Mouse (Mus musculus): ENCODE measurements around the gene Fhit.
"Not testable (repeated sequence)": the region's sequence is repeated elsewhere in the genome, so short reads cannot be mapped to it uniquely, and the experiment has no call there.

The Fhit gene

DNA sequence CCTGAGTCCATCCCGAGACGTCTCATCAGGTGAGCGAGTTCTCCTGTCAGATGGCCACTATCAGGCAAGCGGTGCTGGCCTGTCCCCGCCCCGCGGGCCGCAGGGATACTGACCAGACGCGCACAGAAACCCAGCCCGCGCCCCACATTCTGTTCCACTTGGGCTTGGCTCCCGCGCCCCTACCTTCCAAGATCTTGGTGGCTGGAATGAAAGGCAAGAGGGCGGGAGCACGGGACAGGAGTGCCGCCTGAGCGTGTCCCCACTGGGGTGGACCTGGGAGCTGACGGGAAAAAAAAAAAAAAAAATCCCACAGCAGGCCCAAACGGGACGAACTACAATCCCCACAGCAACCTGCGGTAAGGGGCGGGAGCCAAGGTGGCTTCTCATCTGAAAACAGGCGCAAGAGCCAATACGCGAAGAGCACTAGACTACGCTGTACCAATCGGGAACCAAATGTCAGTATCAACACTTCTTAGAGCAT lies at the start of gene Fhit:
Gene Fhit, minus strand, starts transcription at position 285 of the 481 bp plus-strand sequence.
- peak; percentile 85 for DNase-seq (ENCODE audit: low read depth)

DNA sequence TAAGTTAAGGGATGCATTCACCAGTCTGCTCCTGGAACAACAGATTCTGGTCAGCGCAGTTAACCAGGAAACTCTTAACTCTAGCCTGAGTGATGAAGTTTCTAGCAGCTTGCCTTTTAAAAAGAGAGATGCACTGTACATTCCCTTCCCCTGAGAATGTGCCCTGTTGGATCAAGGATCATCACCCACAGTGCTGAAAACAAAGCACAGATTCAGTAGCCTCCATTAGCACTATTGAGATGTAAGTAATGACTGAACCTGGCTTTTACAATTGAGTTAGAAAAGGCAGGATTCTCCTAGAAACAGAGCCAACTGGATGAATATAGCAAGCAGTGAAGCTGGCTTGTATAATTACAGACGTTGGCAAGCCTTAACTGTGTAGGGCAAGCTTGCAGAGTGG lies 45.0 kb upstream of the Fhit start:
- no peak for DNase-seq (ENCODE audit: low read depth)

DNA sequence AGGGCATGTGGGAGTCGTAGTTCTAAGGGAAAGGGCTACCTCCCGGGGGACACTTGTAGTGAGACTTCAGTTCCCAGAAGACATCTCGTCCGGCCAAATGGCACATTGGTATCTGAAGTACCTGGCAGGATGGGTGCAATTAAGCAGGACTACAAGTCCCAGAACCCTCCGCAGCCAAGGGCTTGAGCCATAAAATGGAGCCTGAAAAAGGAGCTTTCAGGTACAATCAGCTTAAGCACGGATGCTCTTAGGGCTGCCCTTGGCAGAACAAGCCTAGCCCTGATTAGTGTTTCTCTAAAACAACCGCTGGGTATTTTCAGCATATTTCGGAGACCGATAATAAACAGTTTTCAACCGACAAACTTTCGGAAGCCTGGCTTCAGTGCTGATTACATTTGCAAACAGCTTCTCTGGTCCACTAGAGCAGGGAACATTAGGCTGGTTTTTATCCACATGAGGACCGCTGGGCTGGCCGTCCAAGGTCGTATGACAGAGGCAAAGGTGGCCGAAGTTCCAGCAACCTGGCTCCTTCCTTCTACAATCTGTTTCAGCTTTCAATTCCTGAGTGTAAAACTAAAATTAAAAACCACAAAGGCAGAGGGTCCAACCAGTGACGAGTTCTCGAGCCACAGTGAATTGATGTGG lies 907 bp downstream of the Fhit start:
- peak; percentile 70 for DNase-seq (ENCODE audit: low read depth)

DNA sequence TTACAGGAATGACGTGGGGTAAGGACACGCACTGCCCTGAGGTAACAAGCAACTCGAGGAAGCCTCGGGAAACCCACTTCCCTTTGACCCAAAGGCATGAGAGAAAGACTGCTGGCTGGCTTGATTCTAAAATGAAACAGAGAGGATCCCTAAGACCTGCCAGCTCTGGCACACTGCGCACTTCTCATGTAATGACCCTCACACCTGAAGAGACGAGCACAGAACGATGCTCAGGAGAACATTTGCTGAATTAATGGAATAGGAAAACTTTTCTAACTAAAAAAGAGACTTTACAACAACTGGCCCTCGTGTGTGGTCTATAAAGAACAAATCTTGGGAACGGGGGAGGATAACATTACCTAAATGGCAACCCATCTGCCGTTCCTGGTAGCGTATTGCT lies 2.2 kb downstream of the Fhit start:
- no peak for DNase-seq (ENCODE audit: low read depth)

DNA sequence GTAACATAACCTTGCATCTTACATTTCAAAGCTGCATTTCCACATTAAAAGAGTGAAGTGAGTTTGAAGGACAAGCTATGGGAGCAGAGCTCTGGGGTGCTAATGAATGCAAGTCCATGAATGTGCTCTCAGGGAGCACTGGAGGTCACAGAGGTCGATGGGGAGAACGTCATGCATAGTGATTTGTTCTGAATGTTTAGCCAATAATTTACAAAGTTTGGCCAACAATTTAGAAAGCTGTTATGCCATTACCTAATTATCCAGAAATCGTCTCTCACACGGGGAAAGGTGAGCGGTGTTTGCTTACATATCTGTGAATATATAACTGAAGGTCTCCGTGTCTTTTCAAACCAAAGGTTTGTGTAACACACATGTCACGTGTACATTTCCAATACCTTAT lies 2.8 kb downstream of the Fhit start:
- no peak for DNase-seq (ENCODE audit: low read depth)

DNA sequence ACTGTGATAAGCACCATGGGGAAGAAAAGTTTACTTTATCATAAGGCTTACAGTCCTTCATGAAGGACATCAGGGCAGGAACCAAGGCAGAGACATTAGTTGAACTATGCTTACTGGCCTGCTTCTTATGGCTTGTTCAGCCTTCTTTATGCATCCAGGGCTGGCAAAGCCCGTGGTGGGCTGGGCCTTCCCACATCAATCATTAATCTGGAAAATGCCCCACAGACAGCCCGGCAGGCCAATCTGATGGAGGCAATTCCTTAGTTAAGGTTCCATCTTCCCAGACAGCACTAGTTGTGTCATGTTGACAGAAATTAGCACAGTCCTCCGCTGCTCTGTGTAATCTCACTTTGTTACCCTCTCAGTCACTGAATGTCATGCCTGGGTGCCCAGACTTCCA lies 4.1 kb downstream of the Fhit start:
- no peak for DNase-seq (ENCODE audit: low read depth)

DNA sequence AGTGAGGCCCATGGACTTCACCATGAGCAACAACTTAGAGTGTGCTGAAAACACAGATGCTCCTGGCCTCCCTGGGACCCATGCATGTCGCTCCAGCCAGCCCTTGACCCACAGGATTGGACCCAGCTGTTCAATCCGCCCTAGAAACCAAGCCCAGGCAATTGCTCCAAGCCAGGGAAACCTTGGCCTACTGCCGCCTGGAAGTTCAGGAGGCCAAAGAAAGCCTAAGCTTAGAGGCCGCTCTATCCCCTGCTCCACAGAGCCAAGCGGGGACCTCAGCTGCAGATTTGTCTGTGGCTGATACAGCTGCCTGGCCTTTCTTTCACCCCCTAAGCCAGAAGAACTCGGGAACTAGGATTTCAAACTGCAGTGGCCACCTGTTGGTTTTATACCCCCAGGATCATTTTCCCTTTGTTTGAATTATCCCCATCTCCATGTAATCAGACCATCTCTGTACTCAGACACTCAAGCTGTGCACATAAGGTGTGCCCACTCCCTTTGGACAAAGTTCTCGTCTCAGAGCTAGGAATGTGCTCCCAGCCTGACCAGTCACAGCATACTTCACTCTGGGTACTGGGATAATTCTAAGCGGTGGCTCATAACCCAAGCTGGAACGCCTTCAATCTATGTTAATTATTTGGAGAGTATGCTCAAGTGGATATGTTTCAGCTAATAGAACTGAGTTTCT lies 10.1 kb downstream of the Fhit start:
- no peak for DNase-seq (ENCODE audit: low read depth)

DNA sequence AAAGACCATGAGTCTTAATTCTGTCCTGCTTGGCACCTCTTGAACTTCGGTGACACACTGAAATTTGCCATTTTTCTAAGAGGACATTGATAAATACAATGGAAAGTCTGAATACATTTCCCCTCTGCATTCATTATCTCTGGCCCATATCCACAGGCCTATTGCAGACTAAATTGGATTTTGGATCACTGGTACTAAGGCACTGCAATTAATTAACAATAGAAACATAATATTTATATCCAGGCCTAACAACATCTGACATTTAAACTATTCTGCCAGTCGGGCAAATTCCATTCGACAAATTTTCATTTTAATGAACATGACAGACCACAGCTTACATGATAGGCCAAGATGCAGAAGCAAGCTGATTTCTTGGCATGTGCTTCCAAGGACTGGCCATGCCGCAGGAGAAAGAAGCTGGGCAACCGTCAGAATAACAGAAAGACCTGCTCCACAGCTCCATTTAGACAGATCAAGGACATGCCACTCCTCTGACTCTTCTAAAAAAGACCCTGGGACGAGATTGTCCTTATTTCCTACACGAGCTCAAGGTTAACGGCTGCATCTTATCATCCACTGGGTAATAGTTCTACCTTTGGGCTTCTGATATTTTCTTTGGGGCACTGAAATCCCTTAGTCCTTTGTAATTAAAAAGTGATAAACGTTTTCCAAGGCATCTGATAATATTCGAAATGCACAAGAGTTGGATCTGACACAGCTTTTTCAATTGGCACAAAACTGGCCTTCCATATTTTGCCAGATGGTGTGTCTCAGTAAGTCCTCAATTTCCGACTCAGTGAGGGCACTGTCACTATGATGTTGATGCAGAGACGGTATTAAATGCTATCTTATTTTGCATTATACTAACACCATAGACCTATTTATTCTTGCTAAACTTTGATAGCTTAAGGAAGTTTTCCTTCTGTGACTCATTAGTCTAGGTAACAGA lies 27.8 kb downstream of the Fhit start:
- no peak for DNase-seq (ENCODE audit: low read depth)

DNA sequence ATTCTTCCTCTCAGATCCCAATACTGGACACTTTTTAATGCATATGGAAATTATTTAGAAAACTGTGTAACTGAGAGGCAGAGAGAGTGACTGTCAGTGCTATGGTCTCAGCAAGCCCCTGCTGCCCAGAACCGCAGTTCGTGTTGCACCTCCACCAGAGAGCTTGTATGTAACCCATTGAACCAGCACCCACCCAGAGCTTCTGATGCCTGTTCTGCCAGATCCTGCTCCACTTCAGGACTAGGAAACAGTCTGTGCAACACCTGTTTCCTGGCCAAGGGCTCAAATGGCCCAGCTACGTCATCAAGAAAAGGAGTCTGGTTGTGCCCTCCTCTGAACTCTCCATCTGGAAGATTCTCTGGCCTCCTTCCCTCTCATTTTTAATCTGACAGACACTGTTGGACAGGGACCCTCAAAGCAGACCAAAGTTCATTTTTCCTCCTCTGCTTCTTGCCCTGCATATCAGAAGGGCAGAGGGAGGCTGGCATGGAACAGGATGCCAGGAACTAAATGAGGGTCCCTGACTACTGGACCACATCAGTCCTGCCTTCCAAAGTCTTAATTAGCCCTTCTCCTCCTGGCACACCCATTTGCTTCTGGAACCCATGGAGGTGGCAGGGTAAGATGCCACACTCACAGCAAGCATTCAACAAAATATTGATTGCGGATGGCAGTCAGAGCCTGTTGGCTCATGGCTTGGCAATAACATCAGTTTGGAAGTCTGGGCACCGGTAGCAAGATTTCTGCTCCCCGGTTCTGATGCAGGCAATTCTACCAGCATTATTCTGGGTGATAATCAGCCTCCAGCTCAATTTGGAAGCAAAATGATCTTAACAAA lies 29.0 kb downstream of the Fhit start:
- DNase-seq (ENCODE audit: low read depth), result no peak

DNA sequence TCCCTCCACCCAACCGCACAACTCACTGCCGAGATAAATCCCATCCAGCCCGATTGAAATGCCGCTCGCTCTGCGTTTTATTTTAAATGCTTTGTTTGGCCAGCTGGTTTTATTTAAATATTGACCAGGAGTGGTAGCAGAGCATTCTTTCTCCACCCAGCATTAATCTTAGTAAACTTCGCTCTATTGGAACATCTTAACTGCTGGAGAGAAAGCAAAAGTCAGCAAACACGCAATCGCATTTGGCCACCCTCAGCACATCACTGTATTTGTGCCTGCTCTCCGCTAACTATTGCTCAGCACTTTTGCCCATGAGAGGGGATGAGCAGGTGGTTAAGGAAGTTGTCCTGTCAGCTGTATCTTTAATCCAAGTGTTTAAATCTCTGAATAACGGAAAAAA lies 36.7 kb downstream of the Fhit start:
- DNase-seq (ENCODE audit: low read depth), result no peak

DNA sequence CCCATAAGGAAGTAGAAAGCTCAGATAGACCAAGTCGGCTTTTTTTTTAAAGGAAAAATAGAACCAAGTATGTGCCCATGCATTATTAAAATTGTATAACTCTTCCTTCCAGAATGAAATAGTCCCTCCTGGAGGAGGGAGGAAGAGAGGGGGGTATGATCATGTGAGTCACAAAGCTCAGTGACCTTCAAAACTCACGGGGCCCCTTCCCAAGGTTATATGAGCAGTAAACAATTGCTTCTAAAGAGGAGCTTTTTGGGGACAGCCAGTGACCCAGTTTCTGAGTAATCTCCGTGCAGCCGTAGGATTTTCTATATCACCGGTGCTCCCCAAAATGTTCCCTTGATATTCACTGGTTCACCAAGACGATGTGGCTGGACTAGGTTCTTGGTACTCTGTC lies 42.8 kb downstream of the Fhit start:
- DNase-seq (ENCODE audit: low read depth), result no peak

DNA sequence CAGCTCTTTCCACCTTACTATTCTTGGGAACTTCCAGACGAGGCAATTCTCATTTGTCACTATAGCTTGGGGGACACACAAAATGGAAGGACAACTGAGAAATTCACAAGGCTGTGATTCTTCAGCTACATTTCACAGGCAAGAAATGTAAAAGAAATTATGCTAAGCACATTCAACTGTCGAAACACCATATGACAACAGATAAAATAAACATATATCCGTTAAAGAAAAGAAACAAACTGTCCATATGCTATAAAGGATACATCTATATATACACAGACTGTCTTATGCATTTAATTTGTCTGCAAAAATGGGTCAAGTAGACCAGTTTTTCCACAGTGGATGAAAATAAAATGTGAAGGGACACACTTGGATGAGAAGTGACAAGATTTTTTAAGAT lies 76.2 kb downstream of the Fhit start:
- DNase-seq (ENCODE audit: low read depth), result no peak

DNA sequence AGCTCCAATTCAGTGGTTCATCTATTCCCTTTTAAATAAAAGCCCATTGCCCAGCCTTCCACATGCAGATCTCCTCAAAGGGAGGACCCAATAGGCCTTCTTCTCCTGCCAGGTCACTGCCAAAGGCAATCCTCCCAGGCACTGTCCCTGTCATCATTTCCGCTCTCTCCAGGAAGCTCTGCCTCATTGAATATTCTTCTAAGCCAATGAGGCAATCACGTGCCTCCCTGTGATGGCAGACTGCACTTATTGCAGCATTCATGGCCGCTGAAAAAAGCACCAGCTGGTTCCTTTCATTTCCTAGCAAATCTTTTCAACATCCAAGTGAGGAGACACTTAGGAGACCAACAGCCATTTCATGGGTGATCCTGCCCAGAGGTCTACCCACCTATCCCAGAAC lies 77.9 kb downstream of the Fhit start:
- DNase-seq (ENCODE audit: low read depth), result no peak

DNA sequence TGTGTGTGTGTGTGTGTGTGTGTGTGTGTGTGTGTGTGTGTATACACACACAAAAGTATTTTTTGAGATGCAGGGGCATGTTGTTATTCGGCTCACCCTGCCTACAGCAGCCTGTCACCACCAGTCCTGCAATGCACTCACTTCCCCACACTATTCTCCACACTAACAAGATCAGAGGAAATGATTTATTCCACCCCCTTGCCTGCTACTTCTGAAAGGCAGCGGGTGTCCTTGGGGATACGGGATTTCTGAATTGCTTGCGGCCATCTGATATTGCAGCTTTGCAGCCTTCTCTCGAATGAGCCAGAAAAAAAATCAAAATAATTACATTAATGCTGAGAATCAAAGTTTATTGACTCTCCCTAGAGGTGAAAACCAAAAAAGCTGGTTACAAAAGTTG lies 78.4 kb downstream of the Fhit start:
- no peak for DNase-seq (ENCODE audit: low read depth)

DNA sequence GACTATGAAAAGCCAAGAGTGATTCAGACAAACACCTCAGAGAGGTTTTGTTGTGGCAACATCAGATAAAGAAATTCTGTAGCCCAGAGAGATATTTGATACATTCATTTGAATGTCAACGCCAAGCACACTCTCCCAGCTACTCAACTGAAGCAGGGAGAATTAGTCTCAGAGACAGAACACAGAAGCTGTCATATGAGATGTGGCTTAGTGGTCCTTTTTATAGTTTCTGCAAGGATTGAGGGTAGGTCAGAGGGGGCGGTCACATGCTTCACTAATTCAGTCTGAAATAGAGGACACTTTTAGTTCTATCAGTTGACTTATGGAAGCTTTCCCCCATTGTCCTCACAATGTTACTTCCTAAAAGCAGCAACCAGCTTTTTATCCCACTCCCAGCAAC lies 98.2 kb downstream of the Fhit start:
- no peak for DNase-seq (ENCODE audit: low read depth)

DNA sequence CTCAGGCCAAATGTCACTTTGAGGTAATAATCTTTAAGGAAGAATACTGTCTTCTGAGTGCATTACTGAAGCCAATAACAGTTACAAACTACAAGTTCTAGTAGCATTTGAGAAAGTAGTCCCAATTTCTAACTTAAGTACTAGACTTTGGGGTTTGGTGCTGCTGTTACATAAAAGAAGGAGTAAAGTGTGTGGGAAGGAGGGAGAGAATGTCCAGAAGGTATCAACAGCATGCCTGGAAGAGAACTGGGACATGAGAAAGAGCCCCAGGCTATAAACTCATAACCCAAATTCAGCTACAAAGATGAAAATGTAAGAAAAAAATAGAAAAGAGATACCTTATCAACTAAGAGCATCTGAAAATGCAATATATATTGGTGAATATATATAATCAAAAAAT lies 101.6 kb downstream of the Fhit start:
- DNase-seq (ENCODE audit: low read depth), result no peak

DNA sequence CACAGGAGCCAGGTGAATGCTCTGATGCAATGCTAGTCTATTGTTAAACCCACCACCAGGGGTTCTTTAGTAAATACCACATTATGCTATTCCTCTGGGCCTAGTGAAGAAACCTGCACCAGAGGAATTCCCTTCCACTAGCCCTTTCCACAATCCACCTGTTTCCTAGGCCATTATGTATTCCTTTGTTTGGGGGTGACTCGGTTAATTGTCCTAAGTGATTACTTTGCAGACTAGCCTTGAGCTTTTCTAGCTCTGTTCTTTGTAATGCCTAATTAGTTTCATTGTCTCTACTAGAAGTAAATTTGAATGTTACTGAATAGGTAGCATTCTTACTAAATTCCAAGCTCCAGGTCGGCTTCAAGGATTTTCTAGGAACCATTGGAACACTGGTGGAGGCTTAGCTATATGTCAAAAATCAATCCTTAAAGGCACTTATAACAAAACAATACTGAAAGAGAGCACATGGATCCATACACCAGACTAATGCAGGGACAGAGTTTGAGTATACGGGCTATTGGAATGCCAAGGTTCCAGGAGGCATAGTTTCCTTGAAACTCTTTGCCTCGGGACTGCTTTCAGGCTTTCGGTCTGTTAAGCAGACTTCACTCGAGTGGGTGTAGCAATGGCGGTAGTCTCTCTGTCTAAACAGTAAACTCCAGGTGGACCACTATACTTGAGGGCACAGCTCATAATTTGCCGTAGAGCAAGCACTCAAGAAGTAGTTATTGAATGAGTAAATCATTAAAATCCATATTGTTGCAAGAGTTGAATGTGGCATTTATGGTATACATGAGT lies 122.1 kb downstream of the Fhit start:
- DNase-seq (ENCODE audit: low read depth), result not testable (repeated sequence)

DNA sequence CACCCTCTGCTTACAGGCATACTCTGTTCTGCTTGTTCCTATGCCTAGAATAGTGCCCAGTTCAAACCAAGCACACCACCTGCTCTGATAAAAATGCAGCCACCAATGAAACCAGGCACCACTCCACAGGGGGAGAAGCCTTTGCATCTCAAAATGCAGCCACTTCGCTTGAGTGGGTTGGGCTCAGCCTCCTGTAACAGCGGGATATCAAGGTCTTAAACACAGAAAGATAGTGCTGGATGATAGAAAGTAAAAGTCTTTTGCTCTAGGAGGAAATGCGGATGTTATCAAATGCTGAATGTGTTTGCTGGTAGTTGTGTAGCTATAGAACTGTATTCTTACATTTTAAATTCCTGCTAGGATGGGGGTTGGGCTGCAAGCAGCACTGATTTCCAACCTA lies 140.4 kb downstream of the Fhit start:
- no peak for DNase-seq (ENCODE audit: low read depth)

DNA sequence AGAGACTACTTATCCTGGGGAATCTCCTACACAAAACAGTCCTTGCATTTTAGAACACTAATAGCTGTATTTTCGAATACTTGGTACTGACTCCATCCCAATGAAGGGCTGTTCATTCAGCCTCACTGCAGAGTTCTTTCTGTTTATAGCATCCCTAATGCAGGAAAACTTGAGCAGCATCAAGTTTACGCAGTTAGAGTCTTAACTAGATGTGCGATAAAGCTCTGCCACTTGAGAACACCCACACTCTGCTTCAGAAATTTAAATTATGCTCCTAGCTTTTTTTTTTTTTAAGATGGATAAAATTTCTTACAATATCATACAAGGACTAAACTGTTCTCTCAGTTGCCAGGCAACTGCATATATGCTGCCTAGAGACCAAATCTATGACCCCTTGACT lies 183.2 kb downstream of the Fhit start:
- no peak for DNase-seq (ENCODE audit: low read depth)

DNA sequence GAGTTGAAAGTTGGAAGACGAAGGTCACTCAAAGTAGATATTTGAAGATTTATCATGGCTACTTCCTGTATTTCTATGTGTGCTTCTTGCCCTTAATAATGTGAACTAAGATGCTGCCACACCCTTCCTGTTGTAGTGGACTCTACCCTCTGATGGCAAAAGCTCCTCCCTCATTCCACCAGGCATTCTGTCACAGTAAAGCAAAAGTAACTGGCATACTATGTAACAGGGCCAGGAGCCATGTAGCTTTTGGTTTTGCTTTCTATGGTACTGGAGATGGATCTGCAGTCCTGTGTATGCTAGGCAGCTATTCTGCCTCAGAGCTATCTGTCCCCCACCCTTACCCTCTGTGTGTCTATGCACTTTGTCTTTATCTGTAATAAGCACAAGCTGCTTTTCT lies 220.2 kb downstream of the Fhit start:
- no peak for DNase-seq (ENCODE audit: low read depth)

DNA sequence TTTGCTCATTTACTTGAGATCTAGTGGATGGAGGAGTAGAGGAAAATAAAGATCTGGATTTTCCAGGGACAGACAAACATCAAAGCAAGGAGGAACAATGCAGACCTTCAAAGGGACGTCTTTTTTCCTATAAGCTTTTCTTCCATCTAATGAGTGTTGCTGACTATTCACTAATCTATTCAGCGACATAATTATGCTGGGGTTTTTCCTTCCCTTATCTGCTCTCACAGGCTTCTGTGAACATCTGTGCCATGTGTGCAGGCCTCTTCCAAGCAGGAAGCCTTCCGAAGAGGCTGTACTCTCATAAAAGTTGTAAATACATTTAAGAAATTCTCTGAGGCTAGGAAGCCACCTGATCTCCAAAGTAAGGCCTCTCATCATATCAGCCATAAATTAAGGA lies 228.2 kb downstream of the Fhit start:
- no peak for DNase-seq (ENCODE audit: low read depth)
